Mouse (Mus musculus) E14TG2a.4 (cell line): ENCODE measurements around the gene Nkx6-2.

Source experiments
- CTCF ChIP-seq: conservative IDR thresholded peaks from 2 replicates; pipeline ENCODE4 v1.5.1; 2014; ENCODE audit warnings: low read length
- NANOG ChIP-seq: IDR thresholded peaks from 2 replicates; pipeline ENCODE4 v1.6.1; 2014; ENCODE audit warnings: borderline replicate concordance, low read length, mixed read lengths

GRCm38 (mm10) chr7:139576064-139576686, 6.4 kb downstream of the Nkx6-2 start:
- TF ChIP-seq CTCF, result no peak
- TF ChIP-seq NANOG, result no peak
